Mouse (Mus musculus): ENCODE measurements at regions not wholly inside any gene's neighbourhood (a gene's known extent, or its start where the extent isn't known, plus 50 kb on each side); places are given as distances from the start of the nearest gene placed in this dataset.

- no peaks in the 10 kb centered on the region; the same call in 1 of the 2 replicates for H3K36me3 ChIP-seq (ENCODE audit: control insufficient read depth, insufficient read depth, low read length)
- ATAC-seq (ENCODE audit: insufficient number of reproducible peaks, insufficient read depth, low FRiP score, low read depth) = no peak
- H3K27me3 ChIP-seq (ENCODE audit: control insufficient read depth, insufficient read depth, low read length) = peaks cover 5% of the 10 kb centered on the region; the same call in 1 of the 2 replicates
- H3K4me1 ChIP-seq (ENCODE audit: control insufficient read depth, insufficient read depth, low read length) = peaks cover 17% of the 10 kb centered on the region
- no peak overlapping the region for H3K9ac ChIP-seq (replicated peaks; ENCODE audit: low read depth, low read length)
- H3K4me2 ChIP-seq (replicated peaks; ENCODE audit: low read depth, low read length) = peak overlapping the region; percentile 86
- H3K9me3 ChIP-seq (ENCODE audit: control insufficient read depth, low read depth, low read length) = no peaks in the 10 kb centered on the region
- H3K4me3 ChIP-seq (ENCODE audit: low read depth, low read length) = no peak overlapping the region
- H3K27ac ChIP-seq (ENCODE audit: low read length) = no peak overlapping the region
- WGBS = 90% methylated on average over 9 of the region's 9 CpGs
Observed at GRCm38 (mm10) chr15:85674191-85674984, 60.4 kb upstream of the Ppara start.

- Histone ChIP-seq H3K4me2 (replicated peaks; ENCODE audit: low read depth, low read length) (no peak overlapping the region), H3K9ac (replicated peaks; ENCODE audit: low read depth, low read length) (no peak overlapping the region), H3K27ac (ENCODE audit: low read length) (no peak overlapping the region), H3K27me3 (ENCODE audit: control insufficient read depth, insufficient read depth, low read length) (peaks cover 5% of the 10 kb centered on the region; the same call in 1 of the 2 replicates), H3K4me3 (ENCODE audit: low read depth, low read length) (no peak overlapping the region), H3K36me3 (ENCODE audit: control insufficient read depth, insufficient read depth, low read length) (no peaks in the 10 kb centered on the region; the same call in 1 of the 2 replicates), H3K4me1 (ENCODE audit: control insufficient read depth, insufficient read depth, low read length) (peaks cover 12% of the 10 kb centered on the region), H3K9me3 (ENCODE audit: control insufficient read depth, low read depth, low read length) (no peaks in the 10 kb centered on the region)
- no peak for ATAC-seq (ENCODE audit: insufficient number of reproducible peaks, insufficient read depth, low FRiP score, low read depth)
- 83% methylated on average over 7 of the region's 7 CpGs for WGBS
Observed at GRCm38 (mm10) chr15:85675126-85675525, 59.7 kb upstream of the Ppara start.

GRCm38 (mm10) chr15:85675736-85676135 lies 59.0 kb upstream of the Ppara start:
- no peak overlapping the region for H3K27ac ChIP-seq (ENCODE audit: low read length)
- peaks cover 5% of the 10 kb centered on the region; the same call in 1 of the 2 replicates for H3K27me3 ChIP-seq (ENCODE audit: control insufficient read depth, insufficient read depth, low read length)
- H3K4me1 ChIP-seq (ENCODE audit: control insufficient read depth, insufficient read depth, low read length) = peaks cover 16% of the 10 kb centered on the region
- no peaks in the 10 kb centered on the region; the same call in 1 of the 2 replicates for H3K36me3 ChIP-seq (ENCODE audit: control insufficient read depth, insufficient read depth, low read length)
- no peak for ATAC-seq (ENCODE audit: insufficient number of reproducible peaks, insufficient read depth, low FRiP score, low read depth)
- no peaks in the 10 kb centered on the region for H3K9me3 ChIP-seq (ENCODE audit: control insufficient read depth, low read depth, low read length)
- H3K4me3 ChIP-seq (ENCODE audit: low read depth, low read length) = no peak overlapping the region
- 65% methylated on average over 5 of the region's 5 CpGs for WGBS
- no peak overlapping the region for H3K9ac ChIP-seq (replicated peaks; ENCODE audit: low read depth, low read length)
- H3K4me2 ChIP-seq (replicated peaks; ENCODE audit: low read depth, low read length) = no peak overlapping the region

GRCm38 (mm10) chr15:85676156-85676555 lies 58.6 kb upstream of the Ppara start:
- Histone ChIP-seq H3K27me3 (ENCODE audit: control insufficient read depth, insufficient read depth, low read length) (peaks cover 5% of the 10 kb centered on the region; the same call in 1 of the 2 replicates), H3K9ac (replicated peaks; ENCODE audit: low read depth, low read length) (no peak overlapping the region), H3K4me2 (replicated peaks; ENCODE audit: low read depth, low read length) (no peak overlapping the region), H3K9me3 (ENCODE audit: control insufficient read depth, low read depth, low read length) (no peaks in the 10 kb centered on the region), H3K4me1 (ENCODE audit: control insufficient read depth, insufficient read depth, low read length) (peaks cover 20% of the 10 kb centered on the region), H3K36me3 (ENCODE audit: control insufficient read depth, insufficient read depth, low read length) (no peaks in the 10 kb centered on the region; the same call in 1 of the 2 replicates), H3K4me3 (ENCODE audit: low read depth, low read length) (no peak overlapping the region), H3K27ac (ENCODE audit: low read length) (no peak overlapping the region)
- 75% methylated on average over 3 of the region's 3 CpGs for WGBS
- no peak for ATAC-seq (ENCODE audit: insufficient number of reproducible peaks, insufficient read depth, low FRiP score, low read depth)

GRCm38 (mm10) chr15:85676871-85677270 lies 57.9 kb upstream of the Ppara start:
- Histone ChIP-seq H3K27ac (ENCODE audit: low read length) (no peak overlapping the region), H3K4me1 (ENCODE audit: control insufficient read depth, insufficient read depth, low read length) (peaks cover 20% of the 10 kb centered on the region), H3K27me3 (ENCODE audit: control insufficient read depth, insufficient read depth, low read length) (peaks cover 5% of the 10 kb centered on the region; the same call in 1 of the 2 replicates), H3K9ac (replicated peaks; ENCODE audit: low read depth, low read length) (no peak overlapping the region), H3K4me3 (ENCODE audit: low read depth, low read length) (no peak overlapping the region), H3K9me3 (ENCODE audit: control insufficient read depth, low read depth, low read length) (no peaks in the 10 kb centered on the region), H3K36me3 (ENCODE audit: control insufficient read depth, insufficient read depth, low read length) (no peaks in the 10 kb centered on the region; the same call in 1 of the 2 replicates), H3K4me2 (replicated peaks; ENCODE audit: low read depth, low read length) (no peak overlapping the region)
- WGBS = 71% methylated on average over 10 of the region's 10 CpGs
- ATAC-seq (ENCODE audit: insufficient number of reproducible peaks, insufficient read depth, low FRiP score, low read depth) = no peak

GRCm38 (mm10) chr15:85677381-85677780 lies 57.4 kb upstream of the Ppara start:
- 83% methylated on average over 6 of the region's 6 CpGs for WGBS
- Histone ChIP-seq H3K36me3 (ENCODE audit: control insufficient read depth, insufficient read depth, low read length) (no peaks in the 10 kb centered on the region; the same call in 1 of the 2 replicates), H3K9ac (replicated peaks; ENCODE audit: low read depth, low read length) (no peak overlapping the region), H3K9me3 (ENCODE audit: control insufficient read depth, low read depth, low read length) (no peaks in the 10 kb centered on the region), H3K4me3 (ENCODE audit: low read depth, low read length) (no peak overlapping the region), H3K4me2 (replicated peaks; ENCODE audit: low read depth, low read length) (no peak overlapping the region), H3K4me1 (ENCODE audit: control insufficient read depth, insufficient read depth, low read length) (peaks cover 20% of the 10 kb centered on the region), H3K27me3 (ENCODE audit: control insufficient read depth, insufficient read depth, low read length) (peaks cover 5% of the 10 kb centered on the region; the same call in 1 of the 2 replicates), H3K27ac (ENCODE audit: low read length) (no peak overlapping the region)
- no peak for ATAC-seq (ENCODE audit: insufficient number of reproducible peaks, insufficient read depth, low FRiP score, low read depth)

- Histone ChIP-seq H3K27ac (ENCODE audit: low read length) (no peak overlapping the region), H3K9me3 (ENCODE audit: control insufficient read depth, low read depth, low read length) (no peaks in the 10 kb centered on the region), H3K4me1 (ENCODE audit: control insufficient read depth, insufficient read depth, low read length) (peaks cover 20% of the 10 kb centered on the region), H3K4me2 (replicated peaks; ENCODE audit: low read depth, low read length) (no peak overlapping the region), H3K36me3 (ENCODE audit: control insufficient read depth, insufficient read depth, low read length) (no peaks in the 10 kb centered on the region; the same call in 1 of the 2 replicates), H3K27me3 (ENCODE audit: control insufficient read depth, insufficient read depth, low read length) (peaks cover 2% of the 10 kb centered on the region; the same call in 1 of the 2 replicates), H3K9ac (replicated peaks; ENCODE audit: low read depth, low read length) (no peak overlapping the region), H3K4me3 (ENCODE audit: low read depth, low read length) (no peak overlapping the region)
- 85% methylated on average over 10 of the region's 10 CpGs for WGBS
- no peak for ATAC-seq (ENCODE audit: insufficient number of reproducible peaks, insufficient read depth, low FRiP score, low read depth)
Observed at GRCm38 (mm10) chr15:85677855-85678254, 56.9 kb upstream of the Ppara start.

- H3K36me3 ChIP-seq (ENCODE audit: control insufficient read depth, insufficient read depth, low read length) = peaks cover 3% of the 10 kb centered on the region; the same call in 1 of the 2 replicates
- H3K27ac ChIP-seq (ENCODE audit: low read length) = no peak overlapping the region
- WGBS = 90% methylated on average over 15 of the region's 15 CpGs
- no peak overlapping the region for H3K4me2 ChIP-seq (replicated peaks; ENCODE audit: low read depth, low read length)
- H3K27me3 ChIP-seq (ENCODE audit: control insufficient read depth, insufficient read depth, low read length) = no peaks in the 10 kb centered on the region
- H3K9me3 ChIP-seq (ENCODE audit: control insufficient read depth, low read depth, low read length) = no peaks in the 10 kb centered on the region
- no peak overlapping the region for H3K4me3 ChIP-seq (ENCODE audit: low read depth, low read length)
- peaks cover 21% of the 10 kb centered on the region for H3K4me1 ChIP-seq (ENCODE audit: control insufficient read depth, insufficient read depth, low read length)
- ATAC-seq (ENCODE audit: insufficient number of reproducible peaks, insufficient read depth, low FRiP score, low read depth) = no peak
- H3K9ac ChIP-seq (replicated peaks; ENCODE audit: low read depth, low read length) = no peak overlapping the region
Observed at GRCm38 (mm10) chr15:85678351-85678895, 56.4 kb upstream of the Ppara start.
